Mouse (Mus musculus): ENCODE data around the gene Col6a2. TPM values are rescaled to one million over a fixed set of nuclear protein-coding genes. Genes with fewer than 3 reads are reported as not detected.

Col6a2 gene
- 32.1 and 42.3 TPM in 2 replicates for polyA plus RNA-seq (2015; fragmentation: Nextera tagmentation; extraction: Ambion mirVana)

DNA sequence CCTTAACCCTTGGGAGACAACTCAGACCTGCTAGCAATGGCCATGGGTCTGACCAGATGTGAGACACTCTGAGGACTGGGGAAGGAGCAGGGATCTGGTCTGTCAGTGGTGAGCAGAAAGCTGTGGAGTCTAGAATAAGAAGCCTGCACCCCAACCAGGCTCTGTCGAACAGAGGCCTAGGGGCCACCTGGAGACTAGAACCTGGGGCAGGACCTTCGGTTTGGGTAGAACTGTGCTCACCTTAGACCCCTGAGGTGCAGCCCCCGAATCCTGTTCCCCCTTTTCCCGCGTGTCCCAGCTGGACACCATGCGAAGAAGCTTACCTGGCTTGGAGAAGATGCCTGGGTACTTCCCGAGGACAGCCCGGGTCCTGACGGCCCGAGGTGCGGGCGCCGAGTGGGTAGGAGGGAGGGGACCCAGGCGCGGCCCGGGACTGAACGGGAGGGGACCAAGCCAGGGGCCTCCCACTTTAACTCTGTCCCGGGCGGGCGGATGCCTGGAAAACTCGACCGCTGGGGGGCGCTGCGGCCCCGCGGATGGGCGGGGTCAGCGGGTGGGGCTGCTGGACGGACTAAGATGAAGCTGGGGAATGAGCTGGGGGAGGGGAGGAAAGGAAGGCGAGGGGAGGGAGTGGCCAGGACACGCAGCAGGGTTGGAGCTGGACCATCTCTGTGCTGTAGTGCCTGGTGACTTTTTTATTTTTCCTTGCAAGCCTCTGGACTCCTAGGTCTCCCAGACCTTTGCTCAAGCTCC is at the start of gene Col6a2:
TSS of gene Col6a2 (minus strand) at position 703 of the 753 bp plus-strand sequence.

DNA sequence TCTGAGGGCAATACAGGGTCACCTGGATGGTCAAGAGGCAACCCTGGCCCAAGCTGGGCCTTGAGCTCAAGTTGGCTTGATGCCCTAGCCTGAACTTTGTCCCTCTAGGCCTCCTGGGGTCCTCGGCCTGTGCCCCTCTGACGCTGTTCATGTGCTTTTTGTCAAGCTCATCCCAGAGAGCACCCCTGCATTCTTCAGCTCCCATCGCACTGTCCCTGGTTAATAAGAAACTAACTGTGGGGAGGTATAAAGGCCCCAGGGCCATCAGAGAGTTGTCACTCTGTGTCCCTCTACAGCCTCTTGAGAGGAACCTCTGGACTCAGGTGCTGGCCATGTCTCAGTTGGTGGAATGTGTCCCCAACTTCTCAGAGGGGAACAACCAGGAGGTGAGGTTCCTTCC is 48.1 kb downstream of the Col6a2 start, which contains the start of gene Ftcd:
TSS of gene Ftcd (plus strand) at position 275 of the 400 bp plus-strand sequence.

DNA sequence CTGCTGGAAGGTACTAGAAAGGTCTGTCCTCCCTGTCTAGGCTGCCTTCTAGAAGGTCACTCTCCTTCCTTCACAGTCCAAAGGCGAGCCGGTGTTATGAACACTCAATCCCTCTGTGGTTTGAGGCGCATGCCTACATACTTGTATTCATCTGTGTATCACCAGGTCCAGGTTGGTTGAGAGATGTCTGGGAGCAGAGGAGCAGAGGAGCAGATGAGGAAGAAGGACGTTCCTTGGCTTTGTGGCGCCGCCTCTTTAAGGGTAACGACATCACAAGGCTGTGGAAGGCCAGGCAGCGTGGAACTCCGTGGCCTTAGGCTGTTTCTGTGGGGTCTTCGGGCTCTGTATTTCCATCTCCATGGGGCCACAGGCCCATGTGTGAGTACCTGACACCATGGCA is 61.5 kb downstream of the Col6a2 start, which contains the start of gene Spatc1l:
TSS of gene Spatc1l (plus strand) at position 301 of the 400 bp plus-strand sequence.

Other genes with a start within 250 kb of the Col6a2 start
- gene AC141477.1, start 183.2 kb downstream of the Col6a2 start, polyA plus RNA-seq (2015; fragmentation: Nextera tagmentation; extraction: Ambion mirVana), result not detected in 2 replicates
- 3.9 and 5.4 TPM in 2 replicates for gene Pcnt, start 180.8 kb downstream of the Col6a2 start, polyA plus RNA-seq (2015; fragmentation: Nextera tagmentation; extraction: Ambion mirVana)
- gene 2610028H24Rik, start 174.5 kb downstream of the Col6a2 start, polyA plus RNA-seq (2015; fragmentation: Nextera tagmentation; extraction: Ambion mirVana), result not detected in 2 replicates
- 46.6 and 50.0 TPM in 2 replicates for gene Mcm3ap, start 154.7 kb downstream of the Col6a2 start, polyA plus RNA-seq (2015; fragmentation: Nextera tagmentation; extraction: Ambion mirVana)
- 4.1 and 4.3 TPM in 2 replicates for gene Ybey, start 154.5 kb downstream of the Col6a2 start, polyA plus RNA-seq (2015; fragmentation: Nextera tagmentation; extraction: Ambion mirVana)
- gene Lss, start 92.0 kb downstream of the Col6a2 start, polyA plus RNA-seq (2015; fragmentation: Nextera tagmentation; extraction: Ambion mirVana), result 31.1 and 36.7 TPM in 2 replicates
- not detected in 2 replicates for gene Spatc1l, start 61.4 kb downstream of the Col6a2 start, polyA plus RNA-seq (2015; fragmentation: Nextera tagmentation; extraction: Ambion mirVana)
- 0.13 and 0.18 TPM in 2 replicates for gene Ftcd, start 48.0 kb downstream of the Col6a2 start, polyA plus RNA-seq (2015; fragmentation: Nextera tagmentation; extraction: Ambion mirVana)
- gene Col6a1, start 102.5 kb upstream of the Col6a2 start, polyA plus RNA-seq (2015; fragmentation: Nextera tagmentation; extraction: Ambion mirVana), result 37.6 and 45.2 TPM in 2 replicates